Mouse (Mus musculus): Measurements from ENCODE around the gene Kif16b. TPM values are rescaled to one million over a fixed set of nuclear protein-coding genes. Genes with fewer than 3 reads are reported as not detected.

Kif16b gene
- polyA plus RNA-seq, 1 experiment from 2014 or later: 6.4 TPM

DNA sequence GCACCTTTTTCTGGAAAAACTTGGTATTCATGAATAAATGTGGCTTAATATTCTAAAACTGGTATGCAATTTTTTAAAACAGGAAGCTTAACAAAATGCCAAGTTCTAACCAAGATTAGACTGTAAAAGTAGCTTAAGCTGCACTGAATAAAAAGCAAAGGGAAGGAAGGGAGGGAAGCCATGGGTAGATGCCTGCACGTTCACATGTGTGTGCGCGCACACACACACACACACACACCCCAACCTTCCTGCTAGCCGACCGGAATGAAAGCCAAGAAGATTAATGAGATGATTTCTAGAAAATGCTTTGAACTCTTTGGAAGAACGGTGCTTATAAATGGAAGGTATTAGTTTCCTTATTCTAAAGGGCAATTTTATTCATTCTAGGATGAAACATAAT, 104.0 kb downstream of the Kif16b start:
- no peak for ATAC-seq
- Histone ChIP-seq H3K9ac (replicated peaks; ENCODE audit: low read depth) (no peak overlapping the region), H3K9me3 (ENCODE audit: low read length) (no peaks in the 10 kb centered on the region), H3K27me3 (replicated peaks; ENCODE audit: insufficient read depth, low read length) (no peaks in the 10 kb centered on the region), H3K36me3 (ENCODE audit: insufficient read depth, low read length) (no peaks in the 10 kb centered on the region), H3K4me3 (ENCODE audit: low read depth, low read length) (no peak overlapping the region), H3K4me2 (replicated peaks; ENCODE audit: low read depth, low read length) (no peak overlapping the region), H3K4me1 (ENCODE audit: insufficient read depth, low read depth, low read length) (no peaks in the 10 kb centered on the region), H3K27ac (ENCODE audit: low read length) (no peak overlapping the region)
- TF ChIP-seq EP300 (IDR thresholded peaks at IDR 0.05): no peak
- no peak for TF ChIP-seq CTCF (IDR thresholded peaks at IDR 0.05)
- 46% methylated on average over 6 of the region's 6 CpGs for whole genome bisulfite sequencing
- no peak for DNase-seq (ENCODE audit: low spot score)

DNA sequence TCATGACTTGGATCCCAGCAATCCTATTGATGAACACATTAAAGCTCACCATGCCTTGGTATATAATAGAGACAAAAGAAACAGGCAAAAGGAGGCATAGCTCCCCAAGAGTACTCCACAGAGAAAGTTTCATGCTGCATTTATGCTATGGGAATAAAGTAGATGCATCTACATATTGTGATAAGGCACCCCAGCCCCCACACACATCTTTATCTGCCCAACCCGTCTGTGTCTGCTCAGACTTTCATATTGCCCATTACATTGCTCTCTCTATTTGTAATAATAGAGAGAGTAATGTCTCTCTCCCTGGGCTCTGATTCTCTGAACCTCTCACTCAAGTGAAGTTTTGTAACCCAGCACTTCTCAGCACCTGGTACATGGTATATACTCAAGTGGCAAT, 126.0 kb downstream of the Kif16b start:
- H3K27me3 ChIP-seq (replicated peaks; ENCODE audit: insufficient read depth, low read length): no peaks in the 10 kb centered on the region
- no peaks in the 10 kb centered on the region for H3K36me3 ChIP-seq (ENCODE audit: insufficient read depth, low read length)
- no peak overlapping the region for H3K27ac ChIP-seq (ENCODE audit: low read length)
- no peak for DNase-seq (ENCODE audit: low spot score)
- TF ChIP-seq EP300 (IDR thresholded peaks at IDR 0.05) (no peak), CTCF (IDR thresholded peaks at IDR 0.05) (no peak)
- H3K4me1 ChIP-seq (ENCODE audit: insufficient read depth, low read depth, low read length): no peaks in the 10 kb centered on the region
- H3K4me3 ChIP-seq (ENCODE audit: low read depth, low read length): no peak overlapping the region
- H3K4me2 ChIP-seq (replicated peaks; ENCODE audit: low read depth, low read length): no peak overlapping the region
- ATAC-seq: no peak
- no peaks in the 10 kb centered on the region for H3K9me3 ChIP-seq (ENCODE audit: low read length)
- WGBS: 44% methylated on average over 1 of the region's 1 CpGs
- H3K9ac ChIP-seq (replicated peaks; ENCODE audit: low read depth): no peak overlapping the region

DNA sequence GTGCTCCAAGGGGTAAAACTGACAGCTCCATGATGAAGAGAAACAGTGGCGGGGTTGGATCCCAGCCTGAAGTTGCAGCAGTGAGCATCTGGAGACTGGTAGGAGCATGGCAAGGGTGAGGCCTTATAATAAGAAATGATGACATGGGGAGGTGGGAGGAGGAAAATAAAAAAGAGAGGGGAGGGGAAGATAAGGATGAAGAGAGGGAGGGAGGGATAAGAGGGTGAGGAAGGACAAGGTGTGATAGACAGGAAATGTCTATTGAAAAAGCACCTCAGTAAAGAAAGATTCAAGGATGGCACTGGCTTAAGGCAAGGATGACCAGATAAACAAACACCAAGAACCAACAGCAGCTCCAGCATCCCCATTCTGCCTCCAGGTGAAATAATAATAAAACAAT, 126.6 kb downstream of the Kif16b start:
- TF ChIP-seq EP300 (IDR thresholded peaks at IDR 0.05) (no peak), CTCF (IDR thresholded peaks at IDR 0.05) (no peak)
- WGBS: 88% methylated on average over 1 of the region's 1 CpGs

DNA sequence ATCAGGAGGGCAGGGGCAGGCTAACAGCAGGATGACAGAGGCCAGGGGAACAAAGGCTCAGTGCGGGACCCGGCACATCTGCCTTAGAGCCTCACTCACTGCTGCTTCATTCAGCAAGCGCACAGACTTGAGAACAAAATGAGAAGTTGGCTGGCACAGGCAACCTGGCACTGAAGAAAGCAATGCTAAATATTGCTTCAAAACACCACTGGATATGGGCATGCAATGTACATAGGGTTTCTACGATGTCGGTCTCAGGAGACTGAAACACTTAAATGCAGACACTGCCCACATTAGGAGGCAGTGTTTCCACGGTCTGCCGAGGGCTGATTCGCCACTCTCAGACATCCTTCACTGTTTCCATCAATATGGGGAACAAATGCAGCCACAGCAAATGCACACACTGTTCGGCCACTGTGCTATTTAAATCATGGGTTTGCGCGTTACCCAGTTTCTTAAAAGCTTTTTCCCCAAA, 131.6 kb downstream of the Kif16b start:
- WGBS: 88% methylated on average over 11 of the region's 11 CpGs
- no peak for TF ChIP-seq CTCF (IDR thresholded peaks at IDR 0.05)
- no peak for TF ChIP-seq EP300 (IDR thresholded peaks at IDR 0.05)
- H3K4me3 ChIP-seq (ENCODE audit: low read depth, low read length): no peak overlapping the region
- no peak overlapping the region for H3K9ac ChIP-seq (replicated peaks; ENCODE audit: low read depth)
- ATAC-seq (no peak), DNase-seq (ENCODE audit: low spot score) (no peak)
- H3K4me1 ChIP-seq (ENCODE audit: insufficient read depth, low read depth, low read length): no peaks in the 10 kb centered on the region
- H3K36me3 ChIP-seq (ENCODE audit: insufficient read depth, low read length): no peaks in the 10 kb centered on the region
- no peak overlapping the region for H3K27ac ChIP-seq (ENCODE audit: low read length)
- H3K27me3 ChIP-seq (replicated peaks; ENCODE audit: insufficient read depth, low read length): no peaks in the 10 kb centered on the region
- no peak overlapping the region for H3K4me2 ChIP-seq (replicated peaks; ENCODE audit: low read depth, low read length)
- no peaks in the 10 kb centered on the region for H3K9me3 ChIP-seq (ENCODE audit: low read length)

More for the DNA sequence above, 126.6 kb downstream of the Kif16b start:
- no peak overlapping the region for H3K4me2 ChIP-seq (replicated peaks; ENCODE audit: low read depth, low read length)
- no peak for ATAC-seq
- no peak overlapping the region for H3K27ac ChIP-seq (ENCODE audit: low read length)
- H3K9me3 ChIP-seq (ENCODE audit: low read length): no peaks in the 10 kb centered on the region
- H3K4me3 ChIP-seq (ENCODE audit: low read depth, low read length): no peak overlapping the region
- H3K4me1 ChIP-seq (ENCODE audit: insufficient read depth, low read depth, low read length): no peaks in the 10 kb centered on the region
- no peaks in the 10 kb centered on the region for H3K36me3 ChIP-seq (ENCODE audit: insufficient read depth, low read length)
- no peaks in the 10 kb centered on the region for H3K27me3 ChIP-seq (replicated peaks; ENCODE audit: insufficient read depth, low read length)
- H3K9ac ChIP-seq (replicated peaks; ENCODE audit: low read depth): no peak overlapping the region
- DNase-seq (ENCODE audit: low spot score): no peak

DNA sequence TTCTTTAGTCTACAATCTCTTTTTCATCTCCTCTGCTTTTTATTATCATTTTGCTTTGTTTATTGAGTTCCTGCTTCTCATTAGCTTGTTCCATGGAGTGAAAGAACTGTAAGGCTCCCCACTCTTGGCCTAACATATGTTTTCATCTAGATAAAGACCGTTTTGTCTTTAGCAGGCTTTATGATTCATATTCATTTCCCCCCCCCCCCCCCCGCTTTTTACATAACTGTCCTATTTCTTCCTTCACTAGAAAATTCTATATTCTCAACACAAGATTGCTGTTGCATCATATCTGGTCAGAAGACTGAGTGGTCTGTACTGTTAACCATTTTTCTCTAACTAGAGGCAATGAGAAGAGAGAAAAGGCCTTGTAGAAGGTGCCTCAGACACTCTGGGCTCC, 137.1 kb downstream of the Kif16b start:
- TF ChIP-seq CTCF (IDR thresholded peaks at IDR 0.05): no peak
- TF ChIP-seq EP300 (IDR thresholded peaks at IDR 0.05): no peak
- no peak overlapping the region for H3K4me2 ChIP-seq (replicated peaks; ENCODE audit: low read depth, low read length)
- H3K36me3 ChIP-seq (ENCODE audit: insufficient read depth, low read length): no peaks in the 10 kb centered on the region
- H3K9ac ChIP-seq (replicated peaks; ENCODE audit: low read depth): no peak overlapping the region
- DNase-seq (ENCODE audit: low spot score) (no peak), ATAC-seq (no peak)
- no peaks in the 10 kb centered on the region for H3K27me3 ChIP-seq (replicated peaks; ENCODE audit: insufficient read depth, low read length)
- no peak overlapping the region for H3K4me3 ChIP-seq (ENCODE audit: low read depth, low read length)
- H3K27ac ChIP-seq (ENCODE audit: low read length): no peak overlapping the region
- WGBS: 55% methylated on average over 1 of the region's 2 CpGs
- no peaks in the 10 kb centered on the region for H3K4me1 ChIP-seq (ENCODE audit: insufficient read depth, low read depth, low read length)
- no peaks in the 10 kb centered on the region for H3K9me3 ChIP-seq (ENCODE audit: low read length)

DNA sequence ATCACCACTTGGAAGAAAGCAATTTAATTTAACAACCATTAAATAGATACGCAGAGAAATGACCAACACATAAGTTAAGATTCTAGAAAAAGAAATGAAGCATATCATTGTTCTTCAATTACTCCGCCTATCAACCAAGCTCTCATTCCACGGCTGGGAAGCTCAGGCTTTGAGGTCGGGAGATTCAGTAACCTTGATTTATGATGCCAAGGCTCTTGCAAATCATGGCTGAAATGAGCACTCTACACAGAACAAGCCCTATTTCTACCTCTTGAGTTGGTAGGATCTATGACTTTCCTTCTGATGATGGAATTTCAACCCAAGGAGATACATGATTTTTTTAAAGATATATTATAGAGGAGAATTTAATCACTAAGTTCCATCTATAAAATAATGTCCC, 140.5 kb downstream of the Kif16b start:
- no peak for ATAC-seq
- 77% methylated on average over 4 of the region's 4 CpGs for WGBS

DNA sequence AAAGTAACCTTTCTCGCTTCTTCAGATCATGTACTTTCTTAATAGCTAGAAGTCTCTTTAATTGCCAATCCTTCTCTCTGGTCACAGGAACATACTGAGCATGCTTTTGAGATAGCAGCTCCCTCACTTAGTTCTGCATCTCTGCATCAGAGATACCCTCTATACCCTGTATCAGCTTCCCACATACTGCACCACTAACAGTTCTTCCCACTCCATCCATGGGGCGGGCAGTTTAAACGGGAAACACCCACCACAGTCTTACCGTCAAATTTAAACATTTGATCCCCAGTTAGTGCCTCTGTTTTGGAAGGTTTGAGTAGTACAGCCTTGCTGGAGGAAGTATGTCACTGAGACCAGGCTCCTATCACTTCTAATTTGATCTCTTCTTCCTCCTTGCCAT, 142.1 kb downstream of the Kif16b start:
- no peak for DNase-seq (ENCODE audit: low spot score)
- no peak overlapping the region for H3K9ac ChIP-seq (replicated peaks; ENCODE audit: low read depth)
- no peaks in the 10 kb centered on the region for H3K36me3 ChIP-seq (ENCODE audit: insufficient read depth, low read length)
- TF ChIP-seq CTCF (IDR thresholded peaks at IDR 0.05) (no peak), EP300 (IDR thresholded peaks at IDR 0.05) (no peak)
- no peaks in the 10 kb centered on the region for H3K4me1 ChIP-seq (ENCODE audit: insufficient read depth, low read depth, low read length)
- no peak for ATAC-seq
- no peak overlapping the region for H3K27ac ChIP-seq (ENCODE audit: low read length)
- H3K4me2 ChIP-seq (replicated peaks; ENCODE audit: low read depth, low read length): no peak overlapping the region
- no peaks in the 10 kb centered on the region for H3K27me3 ChIP-seq (replicated peaks; ENCODE audit: insufficient read depth, low read length)
- H3K4me3 ChIP-seq (ENCODE audit: low read depth, low read length): no peak overlapping the region
- 92% methylated on average over 4 of the region's 4 CpGs for WGBS
- H3K9me3 ChIP-seq (ENCODE audit: low read length): no peaks in the 10 kb centered on the region

More for the DNA sequence above, 140.5 kb downstream of the Kif16b start:
- no peaks in the 10 kb centered on the region for H3K27me3 ChIP-seq (replicated peaks; ENCODE audit: insufficient read depth, low read length)
- no peak overlapping the region for H3K4me2 ChIP-seq (replicated peaks; ENCODE audit: low read depth, low read length)
- H3K27ac ChIP-seq (ENCODE audit: low read length): no peak overlapping the region
- H3K36me3 ChIP-seq (ENCODE audit: insufficient read depth, low read length): no peaks in the 10 kb centered on the region
- DNase-seq (ENCODE audit: low spot score): no peak
- no peaks in the 10 kb centered on the region for H3K4me1 ChIP-seq (ENCODE audit: insufficient read depth, low read depth, low read length)
- no peak for TF ChIP-seq CTCF (IDR thresholded peaks at IDR 0.05)
- no peaks in the 10 kb centered on the region for H3K9me3 ChIP-seq (ENCODE audit: low read length)
- H3K9ac ChIP-seq (replicated peaks; ENCODE audit: low read depth): no peak overlapping the region
- no peak overlapping the region for H3K4me3 ChIP-seq (ENCODE audit: low read depth, low read length)

Data from lung, postnatal 0 days (tissue).